Mouse (Mus musculus): ENCODE data around the gene 9130230L23Rik.
"Not testable (repeated sequence)": the region's sequence is repeated elsewhere in the genome, so short reads cannot be mapped to it uniquely, and the experiment has no call there.

The 9130230L23Rik gene

GRCm38 (mm10) chr5:66008245-66008967 lies 4.3 kb upstream of the 9130230L23Rik start:
- DNase-seq (ENCODE audit: low read depth, low spot score): peak; percentile 53

DNA sequence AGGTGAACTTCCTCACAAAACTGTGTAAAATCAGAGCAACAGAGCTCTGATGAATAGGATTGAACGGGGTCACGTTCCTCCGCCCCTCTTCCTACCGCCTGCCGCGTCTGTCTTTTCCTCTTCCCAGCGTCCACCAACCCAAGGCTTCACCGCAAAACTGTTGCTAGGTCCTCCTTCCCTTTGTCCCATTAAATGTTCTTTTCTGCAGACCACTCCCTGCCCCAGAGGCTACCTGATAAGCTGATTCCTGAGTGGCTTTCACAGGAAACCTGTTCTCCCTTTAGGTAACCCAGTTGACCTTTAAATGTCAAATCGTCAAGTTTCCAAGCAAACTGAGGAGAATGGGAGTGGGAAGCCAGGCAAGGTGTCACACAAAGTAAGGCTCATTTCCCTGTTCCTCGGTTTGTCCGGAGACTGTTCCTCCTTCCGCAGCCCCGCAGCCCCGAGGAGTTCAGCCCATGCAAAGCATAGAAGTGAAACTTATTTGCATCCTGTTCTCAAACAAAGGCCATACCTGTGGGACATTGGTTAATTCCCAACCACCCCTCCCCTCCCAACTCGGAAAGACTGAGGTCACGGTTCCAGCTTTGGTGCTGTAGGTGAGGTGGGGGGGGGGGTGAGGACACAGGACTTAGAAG lies 1.1 kb upstream of the 9130230L23Rik start:
- DNase-seq (ENCODE audit: low read depth, low spot score): peak; percentile 81

DNA sequence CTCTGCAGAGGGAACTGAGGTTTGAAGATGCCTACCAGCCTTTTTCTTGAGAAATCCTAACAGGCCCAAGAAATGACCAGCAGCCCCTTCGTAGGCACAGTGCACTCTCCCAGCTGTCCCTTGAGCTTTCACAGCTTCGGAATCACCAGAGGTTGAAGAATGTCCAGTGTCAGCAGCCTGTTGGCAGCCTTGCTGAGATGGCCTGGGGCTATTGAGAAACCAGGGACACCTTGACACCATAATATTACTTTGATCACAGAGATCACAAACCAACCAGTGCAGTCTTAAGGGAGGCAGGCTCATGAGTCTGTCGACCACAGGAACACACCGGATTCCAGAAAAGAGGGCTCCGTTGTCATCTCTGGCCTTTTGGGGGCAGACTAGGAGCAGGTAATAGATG lies 2.9 kb downstream of the 9130230L23Rik start:
- DNase-seq (ENCODE audit: low read depth, low spot score): no peak

DNA sequence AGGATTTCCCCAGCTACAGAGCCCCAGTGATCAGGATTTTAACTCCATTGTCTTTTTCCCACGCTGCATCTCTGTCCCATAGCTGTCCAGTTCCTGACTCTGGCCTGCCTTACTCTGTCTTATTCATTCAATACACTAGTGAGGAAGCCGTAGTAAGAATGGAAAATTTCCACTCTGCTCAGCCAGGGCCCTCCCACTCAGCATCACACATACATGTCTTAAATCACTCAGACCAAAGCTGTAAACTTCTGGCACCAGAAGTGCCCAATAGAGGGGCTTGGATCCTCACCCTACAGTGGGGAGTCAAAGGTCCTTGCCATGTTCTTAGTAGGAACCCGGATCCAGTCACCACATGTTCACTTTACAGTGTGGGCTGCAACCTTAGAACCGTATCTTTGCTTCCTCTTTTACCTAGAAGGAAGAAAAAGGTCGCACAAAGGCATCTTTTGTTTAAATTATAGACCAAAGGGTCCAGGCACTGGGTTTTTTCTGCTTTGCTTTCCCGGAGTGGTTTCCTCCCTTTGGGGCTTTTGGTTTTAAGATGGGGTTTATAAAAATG lies 3.4 kb downstream of the 9130230L23Rik start:
- DNase-seq (ENCODE audit: low read depth, low spot score): no peak

DNA sequence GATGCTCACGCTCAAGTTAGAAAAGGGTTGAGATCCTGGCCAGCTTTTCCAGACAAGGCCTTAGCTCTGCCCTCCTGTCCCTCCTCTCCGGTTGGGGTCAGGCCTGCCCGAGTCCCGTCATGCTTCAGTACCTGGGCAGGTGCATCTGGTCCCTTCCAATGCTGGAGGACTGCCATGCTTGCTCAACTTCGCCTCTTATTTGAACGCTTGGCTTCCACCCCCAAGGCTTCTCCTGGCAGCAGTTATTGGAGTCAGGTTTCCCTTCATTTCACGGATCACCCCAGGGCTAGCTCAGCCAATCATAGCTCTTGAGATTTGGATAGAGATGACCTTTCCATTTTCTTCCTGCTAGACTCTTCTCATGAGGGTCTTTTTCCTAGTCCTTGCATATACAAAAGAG lies 4.0 kb downstream of the 9130230L23Rik start:
- no peak for DNase-seq (ENCODE audit: low read depth, low spot score)

GRCm38 (mm10) chr5:65999106-65999505 lies 5.0 kb downstream of the 9130230L23Rik start:
- DNase-seq (ENCODE audit: low read depth, low spot score): no peak

- peak; percentile 33 for DNase-seq (ENCODE audit: low read depth, low spot score)
These were observed 6.3 kb downstream of the 9130230L23Rik start for GRCm38 (mm10) chr5:65997813-65998212.

GRCm38 (mm10) chr5:65994643-65995042 lies 9.4 kb downstream of the 9130230L23Rik start:
- peak; percentile 63 for DNase-seq (ENCODE audit: low read depth, low spot score)

- peak; percentile 87 for DNase-seq (ENCODE audit: low read depth, low spot score)
These were observed 12.9 kb downstream of the 9130230L23Rik start for GRCm38 (mm10) chr5:65991191-65991590.

- not testable (repeated sequence) for DNase-seq (ENCODE audit: low read depth, low spot score)
These were observed 17.1 kb downstream of the 9130230L23Rik start for GRCm38 (mm10) chr5:65987004-65987403.

- no peak for DNase-seq (ENCODE audit: low read depth, low spot score)
These were observed 17.7 kb downstream of the 9130230L23Rik start for GRCm38 (mm10) chr5:65986426-65986825.

DNA sequence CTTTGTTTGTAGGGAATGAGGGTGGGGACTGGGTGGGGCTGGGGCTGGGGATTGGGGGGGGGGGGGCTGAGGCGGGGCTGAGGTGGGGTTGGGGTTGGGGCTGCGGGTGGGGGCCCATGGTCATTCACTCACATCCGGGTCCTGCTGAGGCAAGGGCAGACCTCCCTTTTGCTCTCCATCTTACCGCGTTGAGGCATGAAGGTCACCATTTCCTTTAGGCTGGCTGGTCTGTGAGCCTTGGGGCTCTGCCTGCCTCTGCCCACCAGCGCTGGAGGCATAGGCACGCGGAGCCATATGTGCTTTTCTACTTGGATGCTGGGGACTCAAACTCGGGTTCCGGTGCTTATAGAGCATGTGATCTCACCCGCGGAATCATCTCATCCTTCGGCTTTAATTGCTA lies 28.4 kb downstream of the 9130230L23Rik start:
- DNase-seq (ENCODE audit: low read depth, low spot score): peak; percentile 94

DNA sequence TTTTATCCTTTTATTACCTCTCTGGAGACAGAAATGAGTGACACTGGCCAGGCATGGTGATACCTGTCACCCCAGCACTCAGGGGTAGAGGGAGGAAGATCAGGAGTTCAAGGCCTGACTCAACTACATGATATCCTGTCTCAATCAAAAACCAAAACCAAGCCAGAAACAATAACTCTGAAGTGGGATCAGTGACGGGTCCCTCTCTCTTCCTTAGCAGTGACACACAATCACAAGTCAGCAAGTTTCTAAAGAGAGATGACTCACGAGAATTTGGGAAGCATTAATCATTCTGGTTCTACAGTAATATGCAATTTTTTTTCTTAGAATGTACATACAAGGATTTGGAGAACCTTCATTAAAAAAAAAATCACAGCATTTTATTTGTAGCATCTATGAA lies 30.9 kb downstream of the 9130230L23Rik start:
- no peak for DNase-seq (ENCODE audit: low read depth, low spot score)

GRCm38 (mm10) chr5:65968004-65968403 lies 36.1 kb downstream of the 9130230L23Rik start:
- peak; percentile 74 for DNase-seq (ENCODE audit: low read depth, low spot score)

- no peak for DNase-seq (ENCODE audit: low read depth, low spot score)
These were observed 37.0 kb downstream of the 9130230L23Rik start for GRCm38 (mm10) chr5:65967091-65967490.

DNA sequence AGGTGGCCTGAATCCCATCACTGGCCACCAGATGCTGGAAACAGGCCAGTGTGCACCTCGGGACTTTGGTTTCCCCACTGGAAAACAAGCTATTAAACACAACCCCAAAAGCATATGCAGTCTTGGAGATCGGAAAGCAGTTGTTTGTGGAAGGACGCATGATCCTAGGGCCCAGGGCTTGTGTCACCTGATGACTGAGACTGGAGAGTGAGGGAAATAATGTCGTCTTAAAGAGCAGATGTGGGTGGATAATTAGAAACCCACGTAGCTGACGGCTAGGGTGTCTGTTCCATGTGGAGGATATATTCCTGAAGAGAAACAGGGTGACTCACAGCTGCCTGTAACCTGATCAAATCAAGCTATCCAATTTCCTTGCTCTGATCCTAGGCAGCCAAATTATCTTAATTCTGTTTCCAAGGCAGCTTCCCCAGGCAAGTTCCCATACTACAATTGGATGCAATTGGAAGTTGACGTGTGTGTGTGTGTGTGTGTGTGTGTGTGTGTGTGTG lies 38.3 kb downstream of the 9130230L23Rik start:
- DNase-seq (ENCODE audit: low read depth, low spot score): no peak

DNA sequence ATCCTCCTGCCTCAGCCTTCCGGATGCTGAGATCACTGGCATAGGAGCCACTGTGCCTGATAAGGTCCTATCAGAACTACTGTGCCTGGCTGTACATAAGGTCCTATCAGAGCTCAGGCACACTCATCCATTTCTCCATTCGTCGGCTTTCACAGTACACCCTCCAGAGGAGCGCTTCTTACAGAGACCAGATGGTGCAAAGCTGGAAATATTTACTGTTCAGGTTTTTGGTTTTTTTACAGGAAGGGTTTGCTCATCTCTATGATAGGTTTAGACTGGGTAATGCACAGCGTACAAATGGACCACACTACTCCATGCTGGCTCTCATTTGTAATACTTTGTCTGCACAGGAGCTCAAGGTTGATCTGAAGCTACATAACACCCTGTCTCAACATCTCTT lies 40.8 kb downstream of the 9130230L23Rik start:
- no peak for DNase-seq (ENCODE audit: low read depth, low spot score)

DNA sequence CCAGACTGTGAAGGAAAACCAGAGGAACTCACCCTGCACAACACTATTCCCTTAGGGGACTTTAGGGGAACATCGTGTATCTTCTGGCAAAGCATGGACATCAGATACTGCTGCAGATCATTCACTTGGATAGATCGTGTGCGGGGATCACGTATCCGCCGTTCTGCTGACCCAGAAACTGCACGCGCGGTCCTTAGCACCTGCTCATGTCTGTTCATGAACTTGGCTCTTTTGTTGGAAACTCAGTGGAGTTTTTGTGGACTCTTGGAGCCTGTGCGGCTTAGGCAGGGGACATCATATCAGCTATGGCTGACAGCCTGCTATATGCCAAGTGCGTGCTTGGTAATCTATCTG lies 43.5 kb downstream of the 9130230L23Rik start:
- DNase-seq (ENCODE audit: low read depth, low spot score): no peak

GRCm38 (mm10) chr5:65959893-65960596 lies 44.0 kb downstream of the 9130230L23Rik start:
- DNase-seq (ENCODE audit: low read depth, low spot score): peak; percentile 94

GRCm38 (mm10) chr5:65958597-65958996 lies 45.5 kb downstream of the 9130230L23Rik start:
- DNase-seq (ENCODE audit: low read depth, low spot score): peak; percentile 64

GRCm38 (mm10) chr5:65956144-65957008 lies 47.7 kb downstream of the 9130230L23Rik start:
- DNase-seq (ENCODE audit: low read depth, low spot score): no peak

Measured in R1 (cell line).